Mouse (Mus musculus) limb, embryonic 11.5 days (tissue): ENCODE results near the gene Tars. TPM values are rescaled to one million over a fixed set of nuclear protein-coding genes. Genes with fewer than 3 reads are reported as not detected.
A peak's percentile ranks its signal among the peaks of the same experiment; 100 is the strongest.

Experiments used
- ATAC-seq: fragments of 200-750 bp; cut with Nextera tagmentation; 2 replicates; pipeline ENCODE4 v1.8.0; 2017; ENCODE audit warnings: low read depth; ENCODE audit not compliant: insufficient number of reproducible peaks, low FRiP score, low TSS enrichment
- DNase-seq: peaks from one replicate; pipeline ENCODE4 v3.0.0-alpha.2; 2015; ENCODE audit warnings: low spot score
- H3K27ac ChIP-seq: fragments of 300-500 bp; sonication (generic); replicated peaks from 2 replicates; pipeline ENCODE4 v1.5.1; 2014; ENCODE audit warnings: low read depth, mild to moderate bottlenecking, low read length
- H3K27me3 ChIP-seq: fragments of 300-500 bp; sonication (generic); 2 replicates; pipeline ENCODE4 v1.6.1; 2014; ENCODE audit warnings: mild to moderate bottlenecking, low read length, mixed read lengths; ENCODE audit not compliant: control insufficient read depth, insufficient read depth
- H3K36me3 ChIP-seq: fragments of 300-500 bp; sonication (generic); 2 replicates; pipeline ENCODE4 v1.6.1; 2014; ENCODE audit warnings: mild to moderate bottlenecking, low read length, moderate library complexity, mixed read lengths; ENCODE audit not compliant: control insufficient read depth, insufficient read depth
- H3K4me1 ChIP-seq: fragments of 300-500 bp; sonication (generic); 2 replicates; pipeline ENCODE4 v1.6.1; 2014; ENCODE audit warnings: low read length, mixed read lengths; ENCODE audit not compliant: control insufficient read depth, insufficient read depth
- H3K4me2 ChIP-seq: fragments of 300-500 bp; sonication (generic); 2 replicates; pipeline ENCODE4 v1.6.1; 2014; ENCODE audit warnings: low read depth, mild to moderate bottlenecking, moderate library complexity; ENCODE audit not compliant: severe bottlenecking
- H3K4me3 ChIP-seq: fragments of 300-500 bp; sonication (generic); 2 replicates; pipeline ENCODE4 v1.5.1; 2014; ENCODE audit warnings: low read depth, low read length
- H3K9ac ChIP-seq: fragments of 300-500 bp; sonication (generic); 2 replicates; pipeline ENCODE4 v1.6.1; 2014; ENCODE audit warnings: mild to moderate bottlenecking, low read length
- H3K9me3 ChIP-seq: fragments of 300-500 bp; sonication (generic); 2 replicates; pipeline ENCODE4 v1.6.1; 2016; ENCODE audit warnings: low read length; ENCODE audit not compliant: control insufficient read depth
- WGBS: fragments of 180-500 bp; shearing (Covaris S2); extraction: QIAGEN DNeasy Blood & Tissue Kit; methylation state at CpG from one replicate; pipeline ENCODE4 v1.1.7; 2014; 5-methylcytosine and 5-hydroxymethylcytosine counted together
- polyA plus RNA-seq: library from polyadenylated mRNA; unstranded; fragments of >200 nt; fragmentation: Nextera tagmentation; extraction: Ambion mirVana; gene quantifications from 2 replicates; pipeline ENCODE4 v1.2.1, GENCODE M21; 2014

The Tars gene
- polyA plus RNA-seq, result 84.8 and 89.8 TPM in 2 replicates

DNA sequence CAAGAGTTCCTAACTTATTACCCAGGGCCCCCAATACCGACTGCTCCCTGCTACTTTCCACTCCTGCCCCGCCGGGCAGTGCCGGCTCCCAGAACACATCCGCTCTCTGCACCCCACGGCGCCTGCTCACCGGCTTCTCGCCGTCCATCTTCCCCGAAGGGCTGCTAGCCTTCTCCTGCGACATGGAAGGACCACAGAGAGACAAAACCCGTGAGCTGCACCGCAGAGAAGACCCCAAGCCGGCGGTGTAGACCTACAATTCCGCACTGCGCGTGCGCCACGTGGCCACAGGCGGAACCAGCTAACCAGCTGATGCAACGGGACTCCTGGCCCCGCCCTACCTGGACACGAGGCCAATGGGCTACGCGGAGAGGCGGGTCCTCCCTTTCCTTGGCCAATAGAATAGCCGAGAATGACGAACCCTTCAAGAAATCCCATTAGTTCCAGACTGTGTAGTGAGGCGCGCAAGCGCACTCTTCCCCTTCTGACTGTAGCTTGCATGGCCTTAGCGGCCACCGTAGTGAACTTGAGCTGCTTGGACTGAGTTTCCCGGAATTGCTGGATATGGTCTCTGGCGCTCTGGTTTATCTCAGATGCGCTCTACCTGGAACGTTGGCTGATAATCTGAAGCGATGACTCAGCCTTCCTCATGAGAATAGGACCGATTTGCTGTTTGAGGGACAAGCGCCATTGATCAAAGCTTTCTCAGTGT, at the start of gene Tars:
TSS of gene Tars (minus strand) at position 310 of the 712 bp plus-strand sequence.
- Histone ChIP-seq H3K4me3 (peak within 1 kb of the TSS; percentile 78), H3K9me3 (no peaks in the 10 kb centered on the region)
- peak; percentile 100 for ATAC-seq

DNA sequence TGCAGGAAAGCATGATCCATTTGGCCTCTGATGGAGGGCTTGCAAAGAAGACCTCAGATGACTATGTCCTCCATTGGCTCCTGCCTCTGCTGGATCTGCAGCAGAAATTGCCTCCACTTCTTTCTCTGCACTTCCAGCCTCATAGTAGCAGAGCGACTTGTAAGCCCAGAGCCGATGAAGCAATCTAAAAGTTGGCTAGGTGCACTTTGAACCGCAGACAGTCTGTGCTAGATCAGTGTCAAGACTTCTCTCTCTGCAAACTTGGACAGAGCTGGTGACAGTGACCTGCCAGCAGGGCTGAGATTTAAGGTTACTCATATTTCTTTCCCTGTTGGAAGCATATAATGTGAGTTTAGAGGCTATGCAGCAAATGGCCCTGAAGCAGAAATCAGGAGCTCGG, 37.9 kb upstream of the Tars start:
- Histone ChIP-seq H3K4me1 (no peaks in the 10 kb centered on the region), H3K36me3 (no peaks in the 10 kb centered on the region), H3K27ac (no peak overlapping the region), H3K9me3 (no peaks in the 10 kb centered on the region), H3K27me3 (no peaks in the 10 kb centered on the region), H3K4me2 (no peak overlapping the region), H3K9ac (no peak overlapping the region), H3K4me3 (no peak overlapping the region)
- WGBS, result 94% methylated on average over 4 of the region's 4 CpGs
- DNase-seq, result no peak
- ATAC-seq, result no peak

More for the DNA sequence above, at the start of gene Tars:
- peak within 1 kb of the TSS; percentile 68 for H3K9ac ChIP-seq
- H3K36me3 ChIP-seq, result 0 out of 2 replicates have a peak, but pooled peaks cover 3% of the 10 kb centered on the region
- 0 out of 2 replicates have a peak within 1 kb of the TSS, but pooled peaks have one; percentile 30 for H3K27ac ChIP-seq
- WGBS, result under 1% methylated on average over 42 of the region's 42 CpGs
- peak within 1 kb of the TSS; percentile 79 for H3K4me2 ChIP-seq
- peaks cover 5% of the 10 kb centered on the region for H3K4me1 ChIP-seq
- DNase-seq, result peak; percentile 97
- no peaks in the 10 kb centered on the region for H3K27me3 ChIP-seq

DNA sequence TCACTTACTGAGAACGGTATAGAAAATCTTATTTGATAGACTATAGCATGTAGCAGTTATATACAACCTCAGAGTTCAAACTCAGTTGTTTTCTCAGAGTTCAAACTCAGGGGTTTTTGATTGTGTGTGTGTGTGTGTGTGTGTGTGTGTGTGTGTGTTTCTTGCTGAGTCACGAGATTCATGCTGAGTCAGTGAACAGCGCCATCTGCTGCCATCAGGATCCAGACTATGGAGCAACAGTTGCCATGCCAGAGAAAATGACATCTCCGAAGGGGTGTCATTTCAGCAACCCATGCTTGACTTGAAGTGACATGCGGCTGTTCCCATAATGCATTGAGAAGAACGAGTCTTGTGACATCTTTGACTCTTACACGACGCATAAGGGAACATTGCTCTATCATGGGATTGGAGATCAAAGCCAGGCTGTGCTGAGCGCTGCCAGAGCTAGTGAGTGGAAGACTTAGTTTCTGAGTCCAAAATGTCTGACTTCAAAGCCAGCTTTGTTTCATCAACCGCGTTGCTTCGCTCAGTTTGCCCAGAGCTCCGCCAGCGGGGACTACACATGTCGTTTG, 37.3 kb upstream of the Tars start:
- Histone ChIP-seq H3K4me1 (no peaks in the 10 kb centered on the region), H3K27ac (no peak overlapping the region), H3K27me3 (no peaks in the 10 kb centered on the region), H3K4me2 (no peak overlapping the region), H3K9ac (no peak overlapping the region), H3K9me3 (no peaks in the 10 kb centered on the region), H3K36me3 (no peaks in the 10 kb centered on the region), H3K4me3 (no peak overlapping the region)
- DNase-seq, result no peak
- 93% methylated on average over 15 of the region's 15 CpGs for WGBS
- ATAC-seq, result no peak

DNA sequence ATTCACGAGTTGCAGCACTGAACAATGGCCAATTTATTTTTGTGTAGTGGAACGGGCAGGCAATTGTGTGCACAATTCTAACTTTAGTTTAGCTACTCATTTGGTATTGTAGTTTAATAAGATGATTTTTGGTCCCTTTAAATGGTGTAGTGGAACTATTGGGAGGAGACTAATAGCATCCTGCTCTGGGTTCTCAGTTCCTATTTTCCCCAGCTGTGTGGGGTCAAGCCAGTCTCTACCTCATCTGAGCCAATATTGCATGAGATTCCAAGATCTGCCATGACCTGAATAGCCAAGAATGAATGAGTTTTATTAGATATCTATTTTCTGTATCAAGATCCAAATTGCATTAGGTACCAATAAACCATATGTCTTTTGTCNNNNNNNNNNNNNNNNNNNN, 27.4 kb upstream of the Tars start:
- H3K9ac ChIP-seq, result no peak overlapping the region
- no peaks in the 10 kb centered on the region for H3K4me1 ChIP-seq
- ATAC-seq (no peak), DNase-seq (no peak)
- 85% methylated on average over 2 of the region's 2 CpGs for WGBS
- no peak overlapping the region for H3K4me2 ChIP-seq
- H3K27ac ChIP-seq, result no peak overlapping the region
- H3K9me3 ChIP-seq, result no peaks in the 10 kb centered on the region
- H3K36me3 ChIP-seq, result no peaks in the 10 kb centered on the region
- no peak overlapping the region for H3K4me3 ChIP-seq
- H3K27me3 ChIP-seq, result no peaks in the 10 kb centered on the region

DNA sequence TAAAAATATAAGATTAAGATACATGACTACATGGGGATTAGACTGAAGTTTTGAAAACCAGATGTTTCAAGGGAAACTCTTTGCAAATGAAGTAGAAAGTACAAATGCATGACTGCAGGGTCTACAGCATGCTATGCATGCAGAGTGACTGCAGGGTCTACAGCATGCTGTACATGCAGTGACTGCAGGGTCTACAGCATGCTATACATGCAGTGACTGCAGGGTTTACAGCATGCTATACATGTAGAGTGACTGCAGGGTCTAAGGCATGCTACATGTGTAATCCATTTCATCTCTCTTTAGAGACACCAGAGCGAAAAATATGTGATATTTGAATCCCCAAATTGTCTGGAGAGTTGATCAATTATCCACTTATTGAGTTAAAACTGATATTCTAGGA, 14.0 kb upstream of the Tars start:
- no peaks in the 10 kb centered on the region for H3K9me3 ChIP-seq
- DNase-seq, result no peak
- H3K4me2 ChIP-seq, result no peak overlapping the region
- no peaks in the 10 kb centered on the region for H3K36me3 ChIP-seq
- 84% methylated on average over 1 of the region's 1 CpGs for WGBS
- no peak overlapping the region for H3K9ac ChIP-seq
- no peak overlapping the region for H3K4me3 ChIP-seq
- ATAC-seq, result no peak
- H3K4me1 ChIP-seq, result no peaks in the 10 kb centered on the region
- no peaks in the 10 kb centered on the region for H3K27me3 ChIP-seq
- H3K27ac ChIP-seq, result no peak overlapping the region

DNA sequence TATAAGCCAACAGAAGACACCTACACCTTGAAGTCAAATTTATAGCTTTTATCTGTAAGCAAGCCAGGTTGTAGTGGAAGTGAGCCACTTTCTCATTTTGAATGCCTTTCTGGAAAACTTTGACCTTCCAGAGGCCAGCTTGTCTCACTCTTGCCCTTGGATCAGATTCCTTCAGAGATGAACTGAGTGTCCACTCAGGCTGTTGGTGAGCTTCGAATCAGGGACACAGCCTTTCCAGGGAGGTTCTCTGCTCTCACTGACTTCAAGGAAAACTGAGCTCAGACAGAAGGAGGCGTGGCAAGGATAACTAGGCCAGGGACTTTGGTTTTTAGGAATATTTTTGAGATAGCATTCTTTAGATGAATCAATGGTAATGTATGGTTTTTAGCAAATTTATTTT, 13.1 kb upstream of the Tars start:
- Histone ChIP-seq H3K4me3 (no peak overlapping the region), H3K27ac (no peak overlapping the region), H3K9me3 (no peaks in the 10 kb centered on the region), H3K4me2 (no peak overlapping the region), H3K4me1 (no peaks in the 10 kb centered on the region), H3K9ac (no peak overlapping the region), H3K36me3 (no peaks in the 10 kb centered on the region), H3K27me3 (no peaks in the 10 kb centered on the region)
- WGBS, result 87% methylated on average over 2 of the region's 2 CpGs
- ATAC-seq (no peak), DNase-seq (no peak)

DNA sequence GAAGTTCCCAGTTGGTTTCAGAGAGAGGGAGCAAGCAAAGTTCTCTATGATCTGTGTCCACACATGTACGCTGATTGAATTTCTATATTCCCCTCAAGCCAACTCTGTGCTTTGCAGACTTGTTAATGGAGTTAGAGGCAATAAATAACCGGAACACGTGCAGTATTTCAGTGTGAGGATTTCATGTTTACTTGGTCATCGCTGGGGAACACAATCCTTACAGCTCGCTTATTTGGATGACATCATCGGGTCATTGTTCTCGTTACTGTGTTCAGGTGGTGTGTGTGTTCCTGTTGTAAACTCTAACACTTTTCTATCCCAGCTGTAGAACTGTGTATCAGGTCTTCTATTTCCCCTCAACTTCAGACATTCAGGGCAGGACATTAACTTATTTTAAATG, 12.4 kb upstream of the Tars start:
- H3K27ac ChIP-seq, result no peak overlapping the region
- H3K4me3 ChIP-seq, result no peak overlapping the region
- H3K9me3 ChIP-seq, result no peaks in the 10 kb centered on the region
- H3K9ac ChIP-seq, result no peak overlapping the region
- no peaks in the 10 kb centered on the region for H3K36me3 ChIP-seq
- WGBS, result 76% methylated on average over 7 of the region's 7 CpGs
- DNase-seq (no peak), ATAC-seq (no peak)
- H3K4me2 ChIP-seq, result no peak overlapping the region
- no peaks in the 10 kb centered on the region for H3K4me1 ChIP-seq
- no peaks in the 10 kb centered on the region for H3K27me3 ChIP-seq

DNA sequence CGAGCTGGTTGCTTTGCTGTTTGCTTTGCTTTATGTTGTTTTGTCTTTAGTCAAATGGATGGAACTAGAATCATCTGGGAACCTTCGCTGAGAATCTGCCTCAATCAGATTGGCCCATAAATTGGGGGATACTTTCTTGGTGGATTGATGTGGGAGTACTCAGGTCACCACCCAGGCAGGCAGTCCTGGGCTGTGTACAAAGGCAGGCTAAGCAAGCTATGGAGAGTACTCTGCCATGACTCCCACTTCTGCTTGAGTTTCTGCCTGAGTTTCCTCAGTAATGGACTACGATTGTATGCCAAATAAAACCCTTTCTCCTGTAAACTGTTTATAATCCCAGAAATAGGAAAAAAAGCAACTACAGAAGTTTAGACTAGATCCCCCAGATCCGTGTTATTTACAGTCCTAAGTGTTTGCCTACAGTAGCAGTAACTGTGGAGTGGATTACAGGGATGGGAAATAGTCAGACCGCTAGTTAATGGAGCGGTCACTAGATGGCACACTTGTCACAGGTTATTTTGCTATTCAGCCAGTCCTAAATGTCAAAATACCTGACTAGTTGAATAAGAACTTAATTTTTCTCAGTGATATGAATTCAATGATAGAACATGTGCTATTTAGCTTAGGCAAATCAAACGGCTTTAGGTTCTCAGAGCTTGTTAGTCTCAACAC, 8.8 kb upstream of the Tars start:
- Histone ChIP-seq H3K9me3 (no peaks in the 10 kb centered on the region), H3K9ac (no peak overlapping the region), H3K27me3 (no peaks in the 10 kb centered on the region), H3K4me1 (no peaks in the 10 kb centered on the region), H3K27ac (no peak overlapping the region), H3K36me3 (no peaks in the 10 kb centered on the region), H3K4me3 (no peak overlapping the region), H3K4me2 (no peak overlapping the region)
- ATAC-seq (no peak), DNase-seq (peak; percentile 65)
- WGBS, result 39% methylated on average over 7 of the region's 7 CpGs
